In the genomic region with DNA sequence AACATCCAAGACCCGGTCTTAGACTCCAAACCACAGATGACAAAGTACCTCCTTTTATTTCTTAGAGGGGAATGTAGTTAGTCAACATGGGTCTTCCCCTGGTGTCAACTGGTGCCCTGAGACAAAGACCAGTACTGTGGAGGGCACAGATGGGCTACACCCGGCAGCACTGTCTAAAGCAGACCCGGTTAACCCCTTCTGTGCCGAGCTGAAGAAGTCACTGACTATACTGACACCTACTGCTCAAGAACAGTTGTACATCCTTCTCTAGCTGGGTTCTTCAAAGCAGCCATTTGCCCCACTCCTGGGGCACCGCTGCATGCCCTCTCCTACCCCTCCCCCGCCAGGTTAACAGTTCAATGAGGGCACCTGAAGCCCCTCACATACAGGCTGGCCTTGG, we compare ENCODE assay signal across 9 mouse cellular contexts.
DNase-seq lines count a peak whose midpoint lies in the region; ATAC-seq and TF ChIP-seq lines count a peak whose summit lies in the region.
"Had no signal": no experiment of that assay in that cellular context is flagged by ENCODE, and none has a peak within 500 bp of the region (broad histone marks: within the 10 kb centered on the region; RNA-seq: fewer than 3 reads in every experiment).

No protein-coding gene starts in this region.

- DNase-seq in CD4-positive, CD25-positive, alpha-beta regulatory T cell, adult 2 months (ENCODE audit: low read depth, low spot score): peak; percentile 49
- peak in 1 of 2 experiments; percentile 22 for DNase-seq in left cerebral cortex, adult 2 months (ENCODE audit: extremely low spot score in 1 of 2, low spot score in 2 of 2)
- no peak for DNase-seq in left cerebral cortex, adult 8-10 months (ENCODE audit: low spot score in 2 of 2)
- peak; percentile 61 for DNase-seq in embryo, embryonic 9.5 days (ENCODE audit: extremely low spot score)
- DNase-seq in left cerebral cortex, postnatal 14 days (ENCODE audit: low spot score in 2 of 2): peak; percentile 65 to 84
- DNase-seq in retina, postnatal 7 days (ENCODE audit: low read depth, low spot score): peak; percentile 28
- DNase-seq: liver, embryonic 13.5 days had no signal

- no peak overlapping the region for H3K4me3 ChIP-seq in left cerebral cortex, adult 2 months
- H3K4me3 ChIP-seq: liver, embryonic 13.5 days had no signal

- ATAC-seq in CD4-positive, CD25-positive, alpha-beta regulatory T cell, adult 4 months: no peak
- ATAC-seq in monocyte, adult 5-6 weeks (replicated peaks; ENCODE audit: insufficient number of reproducible peaks, low FRiP score, low TSS enrichment, poor library complexity, severe bottlenecking): no peak

- H3K27ac ChIP-seq in left cerebral cortex, adult 2 months: no peak overlapping the region
- H3K27ac ChIP-seq: liver, embryonic 13.5 days had no signal

- intact Hi-C loops in left cerebral cortex, adult 2 months (cut with DNase I): loop anchor here (5.0 kb wide), 3 partner anchors 93 to 307 kb away; no protein-coding TSS in a partner anchor
- intact Hi-C loops in left cerebral cortex, postnatal 14 days (cut with DNase I): loop anchor here (5.0 to 10.0 kb wide), 3 partner anchors 92 to 188 kb away; no protein-coding TSS in a partner anchor

- peak; percentile 52 for TF ChIP-seq CTCF in left cerebral cortex, adult 2 months (IDR thresholded peaks at IDR 0.05)

Comparison
In these comparisons a context has a peak if more than half of its experiments do, and no peak if none do; other contexts are left out.
1. DNase-seq: peak in CD4-positive, CD25-positive, alpha-beta regulatory T cell, adult 2 months (single experiment), embryo, embryonic 9.5 days (single experiment), left cerebral cortex, postnatal 14 days (2 of 2) and retina, postnatal 7 days (single experiment); none in left cerebral cortex, adult 8-10 months (0 of 2).